Mouse (Mus musculus) CH12.LX (cell line): ENCODE results near the gene Plekhh3. TPM values are rescaled to one million over a fixed set of nuclear protein-coding genes. Genes with fewer than 3 reads are reported as not detected.
A peak's percentile ranks its signal among the peaks of the same experiment; 100 is the strongest.

ENCODE experiments used
- DNase-seq: peaks from one replicate; pipeline ENCODE4 v3.0.0-alpha.2; 2013; ENCODE audit errors: extremely low read depth
- H3K27ac ChIP-seq: 2 replicates; pipeline ENCODE4 v1.5.1; 2012; ENCODE audit warnings: low read depth, mild to moderate bottlenecking, control low read depth, moderate library complexity; ENCODE audit not compliant: insufficient read depth
- H3K27me3 ChIP-seq: replicated peaks from 2 replicates; pipeline ENCODE3; 2012; ENCODE audit warnings: inconsistent platforms
- H3K36me3 ChIP-seq, 2 experiments: replicated peaks in 1 of 2; 2 replicates each; pipeline versions ENCODE3 to v1.6.1; 2012; ENCODE audit warnings: inconsistent platforms in 1 of 2, low read length in 1 of 2, mild to moderate bottlenecking in 1 of 2, mixed read lengths in 1 of 2, moderate library complexity in 1 of 2; ENCODE audit not compliant: control insufficient read depth in 1 of 2, insufficient read depth in 1 of 2
- H3K4me1 ChIP-seq, 2 experiments: 2 replicates each; pipeline ENCODE4 v1.6.1; 2012; ENCODE audit warnings: inconsistent platforms in 1 of 2, moderate library complexity in 1 of 2; ENCODE audit not compliant: insufficient read depth in 2 of 2, control insufficient read depth in 1 of 2
- H3K4me2 ChIP-seq: 2 replicates; pipeline ENCODE4 v1.6.1; 2012; ENCODE audit warnings: low read depth, mild to moderate bottlenecking, control low read depth; ENCODE audit not compliant: poor library complexity, insufficient read depth, severe bottlenecking
- H3K4me3 ChIP-seq, 3 experiments: fragments of 150-350 bp in 1 of 3; sonication (generic) in 1 of 3; replicated peaks in 1 of 3; 2 replicates each; pipeline versions ENCODE3 to v1.5.1; 2011 to 2012; ENCODE audit warnings: low read depth in 2 of 3, low read length in 2 of 3, mild to moderate bottlenecking in 2 of 3, moderate library complexity in 2 of 3, control low read depth in 1 of 3, improper control_type of control experiment in 1 of 3, inconsistent platforms in 1 of 3, mixed read lengths in 1 of 3; ENCODE audit not compliant: poor library complexity in 1 of 3
- H3K79me2 ChIP-seq: replicated peaks from 2 replicates; pipeline ENCODE4 v1.6.1; 2012; ENCODE audit warnings: mild to moderate bottlenecking, moderate library complexity; ENCODE audit not compliant: control insufficient read depth, poor library complexity, insufficient read depth, severe bottlenecking; ENCODE audit errors: extremely low read depth
- H3K9ac ChIP-seq: 2 replicates; pipeline ENCODE4 v1.6.1; 2012; ENCODE audit warnings: low read depth, mild to moderate bottlenecking, control low read depth, moderate library complexity; ENCODE audit not compliant: insufficient read depth
- H3K9me3 ChIP-seq: replicated peaks from 2 replicates; pipeline ENCODE3; 2012; ENCODE audit warnings: low read length, inconsistent platforms, mixed read lengths
- BHLHE40 ChIP-seq: IDR thresholded peaks from 2 replicates; pipeline ENCODE4 v1.6.1; 2011; ENCODE audit warnings: mild to moderate bottlenecking, low read depth, low read length, improper control_type of control experiment
- CHD1 ChIP-seq: IDR thresholded peaks from 2 replicates; pipeline ENCODE4 v1.6.1; 2012; ENCODE audit warnings: low read depth, low read length, improper control_type of control experiment, inconsistent platforms
- ELF1 ChIP-seq: IDR thresholded peaks from 2 replicates; pipeline ENCODE4 v1.6.1; 2014; ENCODE audit warnings: low read depth, mild to moderate bottlenecking, inconsistent platforms, low read length, improper control_type of control experiment
- ETS1 ChIP-seq: conservative IDR thresholded peaks from 2 replicates; pipeline ENCODE4 v1.6.1; 2012; ENCODE audit warnings: low read depth, mild to moderate bottlenecking, inconsistent platforms, low read length, improper control_type of control experiment, moderate library complexity
- HCFC1 ChIP-seq: IDR thresholded peaks from 2 replicates; pipeline ENCODE4 v1.6.1; 2012; ENCODE audit warnings: low read depth, mild to moderate bottlenecking, inconsistent platforms, low read length, improper control_type of control experiment
- JUND ChIP-seq: conservative IDR thresholded peaks from 2 replicates; pipeline ENCODE4 v1.6.1; 2011; ENCODE audit warnings: low read depth, low read length, improper control_type of control experiment
- MAFK ChIP-seq: IDR thresholded peaks from 2 replicates; pipeline ENCODE4 v1.6.1; 2011; ENCODE audit warnings: low read length, improper control_type of control experiment; ENCODE audit not compliant: insufficient replicate concordance
- MAZ ChIP-seq: IDR thresholded peaks from 2 replicates; pipeline ENCODE4 v1.6.1; 2012; ENCODE audit warnings: low read depth, mild to moderate bottlenecking, inconsistent platforms, low read length, improper control_type of control experiment, moderate library complexity
- MXI1 ChIP-seq: IDR thresholded peaks from 2 replicates; pipeline ENCODE4 v1.6.1; 2011; ENCODE audit warnings: mild to moderate bottlenecking, low read depth, low read length, improper control_type of control experiment
- MYC ChIP-seq: IDR thresholded peaks from 2 replicates; pipeline ENCODE4 v1.6.1; 2011; ENCODE audit warnings: low read depth, mild to moderate bottlenecking, improper control_type of control experiment, low read length
- NELFE ChIP-seq: IDR thresholded peaks from 2 replicates; pipeline ENCODE4 v1.6.1; 2011; ENCODE audit warnings: low read depth, low read length, improper control_type of control experiment
- NRF1 ChIP-seq: IDR thresholded peaks from 2 replicates; pipeline ENCODE4 v1.6.1; 2014; ENCODE audit warnings: low read depth, mild to moderate bottlenecking, inconsistent platforms, low read length, improper control_type of control experiment, moderate library complexity
- PAX5 ChIP-seq: IDR thresholded peaks from 2 replicates; pipeline ENCODE4 v1.6.1; 2012; ENCODE audit warnings: low read length, inconsistent platforms, mixed read lengths
- RCOR1 ChIP-seq: conservative IDR thresholded peaks from 2 replicates; pipeline ENCODE4 v1.6.1; 2012; ENCODE audit warnings: low read depth, mild to moderate bottlenecking, inconsistent platforms, low read length, improper control_type of control experiment
- SIN3A ChIP-seq: IDR thresholded peaks from 2 replicates; pipeline ENCODE4 v1.6.1; 2012; ENCODE audit warnings: low read length, improper control_type of control experiment, inconsistent platforms
- SMC3 ChIP-seq: IDR thresholded peaks from 2 replicates; pipeline ENCODE4 v1.6.1; 2011; ENCODE audit warnings: low read depth, low read length, improper control_type of control experiment
- TBP ChIP-seq: conservative IDR thresholded peaks from 2 replicates; pipeline ENCODE4 v1.6.1; 2011; ENCODE audit warnings: low read depth, low read length, improper control_type of control experiment
- USF2 ChIP-seq: conservative IDR thresholded peaks from 2 replicates; pipeline ENCODE4 v1.6.1; 2011; ENCODE audit warnings: low read depth, low read length, improper control_type of control experiment
- dilution Hi-C: fragments of 300-500 bp; cut with MboI; formaldehyde crosslinking; loops from 2 replicates; pipeline ENCODE4 v1.14.3; 2020; ENCODE audit warnings: low sequenced_read_pairs; ENCODE audit not compliant: extremely low pct_unique_long_range_greater_than_20kb, extremely low pct_ligation_motif_present
- in situ Hi-C: fragments of 300-500 bp; cut with MboI; formaldehyde crosslinking; loops from 3 replicates; pipeline ENCODE4 v1.14.3; 2019; ENCODE audit warnings: low sequenced_read_pairs, low pct_ligation_motif_present, low pct_unique_long_range_greater_than_20kb, mixed read lengths
- polyA plus RNA-seq: library from polyadenylated mRNA; unstranded; fragments of >175 nt; gene quantifications from 2 replicates; pipeline ENCODE4 v1.2.1, GENCODE M21; 2012; ENCODE audit warnings: low read depth; ENCODE audit not compliant: insufficient read length
- total RNA-seq, 2 experiments: library from RNA; depleted of rRNA; stranded (reverse); fragments of 300-350 nt in 1 of 2; fragments of >200 nt in 1 of 2; gene quantifications; 2 replicates each; pipeline ENCODE4 v1.2.3; 2012 to 2014

Plekhh3 gene
- total and polyA plus RNA-seq, 3 experiments, result 2.9 to 20.3 (median 5.0) TPM

- dilution Hi-C loops, result no loop called here
- no peak overlapping the region for H3K4me2 ChIP-seq
- peaks cover 9% of the 10 kb centered on the region for H3K27me3 ChIP-seq
- H3K9ac ChIP-seq, result 0 out of 2 replicates have a peak overlapping the region, but pooled peaks have one; percentile 68
- DNase-seq, result no peak
- no peak overlapping the region for H3K27ac ChIP-seq
- TF ChIP-seq MYC (no peak), NELFE (no peak), BHLHE40 (no peak), MAZ (no peak)
- TF ChIP-seq, all 38 proteins: peak for 0
- peaks cover 39 to 46% of the 10 kb centered on the region in 2 experiments for H3K36me3 ChIP-seq
- H3K4me1 ChIP-seq, result peaks cover 3 to 39% of the 10 kb centered on the region in 2 experiments; a peak in 3 of 4 replicates
- H3K4me3 ChIP-seq, result no peak overlapping the region
- in situ Hi-C loops, result no loop called here
- no peaks in the 10 kb centered on the region for H3K9me3 ChIP-seq
- H3K79me2 ChIP-seq, result peaks cover 10% of the 10 kb centered on the region; the same call in 1 of the 2 replicates
Measured at GRCm38 (mm10) chr11:101168301-101168980, 2.7 kb downstream of the Plekhh3 start.

- H3K4me1 ChIP-seq, result peaks cover under 1 to 34% of the 10 kb centered on the region in 2 experiments; a peak in 3 of 4 replicates
- dilution Hi-C loops, result no loop called here
- TF ChIP-seq SMC3, result no peak
- no peak for TF ChIP-seq ELF1
- no peak for TF ChIP-seq MAFK
- no peak for TF ChIP-seq PAX5
- TF ChIP-seq BHLHE40, result no peak
- no peak for TF ChIP-seq USF2
- TF ChIP-seq NELFE, result no peak
- no peak for TF ChIP-seq CHD1
- TF ChIP-seq ETS1, result no peak
- no peak for TF ChIP-seq HCFC1
- TF ChIP-seq RCOR1, result no peak
- no peak for TF ChIP-seq TBP
- no peak for TF ChIP-seq NRF1
- TF ChIP-seq MXI1, result no peak
- TF ChIP-seq JUND, result no peak
- no peak for TF ChIP-seq SIN3A
- H3K27ac ChIP-seq, result no peak overlapping the region
- no peak overlapping the region for H3K4me3 ChIP-seq
- peaks cover 44 to 51% of the 10 kb centered on the region in 2 experiments for H3K36me3 ChIP-seq
- no peak overlapping the region for H3K4me2 ChIP-seq
- peaks cover 10% of the 10 kb centered on the region; the same call in 1 of the 2 replicates for H3K79me2 ChIP-seq
- no peak for DNase-seq
- no peak overlapping the region for H3K9ac ChIP-seq
- peaks cover 9% of the 10 kb centered on the region for H3K27me3 ChIP-seq
- in situ Hi-C loops, result no loop called here
- no peaks in the 10 kb centered on the region for H3K9me3 ChIP-seq
Measured at GRCm38 (mm10) chr11:101167963-101168300, 3.2 kb downstream of the Plekhh3 start.
